Mouse (Mus musculus): ENCODE data around the gene Ankfy1.
A peak's percentile ranks its signal among the peaks of the same experiment; 100 is the strongest.

Ankfy1 gene

DNA sequence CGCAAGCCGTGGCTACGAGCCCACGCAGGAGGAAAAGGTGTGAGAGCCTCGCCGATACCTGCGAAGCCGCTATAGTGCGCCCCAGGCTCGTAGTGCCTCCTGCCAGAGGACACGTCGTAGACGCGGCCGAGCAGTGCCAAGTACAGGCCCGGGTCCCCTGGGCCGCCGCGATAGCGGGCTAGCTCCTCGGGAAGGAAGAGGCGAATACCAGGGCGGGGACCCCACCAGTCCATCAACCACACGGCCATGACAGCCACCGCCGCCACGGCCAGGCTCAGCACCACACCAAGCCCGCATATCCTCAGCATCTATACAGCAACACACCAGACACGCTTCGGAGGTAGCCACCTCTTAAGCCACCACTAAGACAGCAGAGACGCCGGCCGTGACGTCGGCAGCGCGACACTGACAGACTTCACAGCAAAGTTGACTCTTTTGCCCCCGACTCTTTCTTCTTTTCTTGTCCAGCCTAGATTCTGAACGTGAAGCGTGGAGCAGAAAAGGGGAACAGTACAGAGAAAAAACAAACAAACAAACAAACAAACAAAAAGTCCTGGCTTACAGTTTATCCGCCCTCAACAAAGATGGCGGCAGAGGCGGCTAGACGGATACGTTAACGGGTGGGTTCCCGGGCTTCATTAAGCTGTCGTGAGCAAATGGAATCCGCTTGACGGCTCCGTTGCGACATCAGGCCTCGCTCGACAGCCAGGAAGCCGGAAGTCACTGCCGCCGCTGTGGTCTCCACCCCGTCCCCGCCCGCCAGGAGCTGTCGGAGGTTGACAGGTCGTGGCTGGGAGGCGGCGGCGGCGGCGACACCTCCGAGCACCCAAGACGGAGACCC, 105.9 kb downstream of the Ankfy1 start, which contains the start of the genes Cyb5d2 and Zzef1:
Gene Cyb5d2, minus strand, starts transcription at position 688 of the 841 bp plus-strand sequence.
Gene Zzef1, plus strand, starts transcription at position 772 of the 841 bp plus-strand sequence.
- peak; percentile 92 to 93 for DNase-seq (ENCODE audit: low spot score in 2 of 2)

DNA sequence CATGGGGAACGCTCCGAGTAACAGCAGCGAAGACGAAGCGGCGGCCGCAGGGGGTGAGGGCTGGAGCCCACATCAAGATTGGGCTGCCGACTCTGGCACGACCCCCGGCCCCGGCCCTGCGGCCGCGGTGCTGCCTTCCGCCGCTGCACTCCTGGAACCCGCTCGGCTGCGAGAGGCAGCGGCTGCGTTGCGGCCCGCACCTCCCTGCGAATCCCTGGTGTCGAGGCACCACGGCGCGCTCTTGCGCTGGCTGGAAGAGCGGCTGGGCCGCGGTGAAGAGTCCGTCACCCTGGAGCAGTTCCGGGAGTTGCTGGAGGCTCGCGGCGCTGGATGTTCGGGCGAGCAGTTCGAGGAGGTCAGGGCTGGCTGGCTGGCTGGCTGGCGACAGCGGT, 106.5 kb downstream of the Ankfy1 start:
- DNase-seq (ENCODE audit: low spot score in 2 of 2) = no peak

DNA sequence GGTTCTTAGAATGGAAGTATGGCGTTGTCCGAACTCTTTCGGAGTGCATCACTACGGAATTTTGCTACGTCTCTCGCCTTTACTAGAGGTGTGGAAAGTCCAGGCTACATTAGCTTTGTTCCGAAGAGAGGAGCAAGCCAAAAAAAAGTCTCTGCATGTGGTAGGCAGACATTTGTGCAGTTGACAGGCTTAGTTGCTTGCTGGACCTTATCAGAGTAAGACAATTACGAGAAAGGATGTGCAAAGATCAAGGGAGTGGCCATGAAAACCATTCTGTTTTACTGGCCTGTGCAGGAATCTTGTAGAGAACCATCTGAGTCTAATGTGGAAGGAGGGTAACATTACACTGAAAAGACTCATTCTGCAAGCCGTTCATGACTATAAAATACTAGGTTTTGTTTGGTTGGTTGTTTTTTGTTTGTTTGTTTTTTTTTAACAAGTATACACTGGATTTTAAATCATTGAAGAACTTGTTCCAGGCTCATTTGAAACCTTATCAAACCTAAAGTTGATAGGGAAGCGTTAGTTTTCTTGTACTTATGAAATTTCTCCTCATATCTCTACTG, 107.0 kb downstream of the Ankfy1 start:
- DNase-seq (ENCODE audit: low spot score in 2 of 2) = no peak

DNA sequence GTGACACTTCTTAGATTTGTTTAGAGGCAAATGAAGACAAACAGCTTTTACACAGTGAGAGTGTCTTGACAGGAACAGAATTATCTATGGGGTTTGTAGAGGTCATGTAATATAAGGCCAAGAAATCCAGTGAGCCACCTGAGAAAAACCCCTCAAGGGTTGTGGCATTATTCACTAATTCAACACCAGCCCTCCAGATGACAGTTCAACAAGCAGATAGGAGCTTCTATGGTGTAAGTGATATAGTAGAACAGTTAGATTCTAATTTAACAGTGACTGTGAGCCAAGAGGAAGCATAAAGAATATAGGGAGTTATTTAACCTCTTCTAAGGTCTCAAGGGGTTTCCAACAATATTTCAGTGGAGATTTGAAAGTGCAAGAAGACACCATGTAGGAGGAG, 108.3 kb downstream of the Ankfy1 start:
- DNase-seq (ENCODE audit: low spot score in 2 of 2) = no peak

DNA sequence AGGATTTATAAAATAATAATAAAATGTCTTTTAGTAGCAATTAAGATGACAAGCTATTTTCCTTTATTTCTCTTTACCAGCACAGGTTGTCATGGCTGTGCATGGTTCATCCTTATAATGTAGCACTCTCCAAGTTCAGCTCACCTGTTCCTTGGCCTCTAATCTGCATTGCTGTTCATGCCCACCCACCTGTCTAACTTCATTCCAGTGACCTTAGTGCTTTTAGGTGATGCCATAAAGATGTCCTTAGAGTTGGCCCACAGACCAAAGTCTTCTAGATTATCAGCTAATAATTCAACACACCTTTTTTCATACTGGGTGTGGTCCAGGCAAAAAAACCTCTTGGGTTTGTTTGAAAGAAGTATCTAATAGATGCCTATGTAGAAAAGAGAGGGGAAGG, 111.4 kb downstream of the Ankfy1 start:
- no peak for DNase-seq (ENCODE audit: low spot score in 2 of 2)

DNA sequence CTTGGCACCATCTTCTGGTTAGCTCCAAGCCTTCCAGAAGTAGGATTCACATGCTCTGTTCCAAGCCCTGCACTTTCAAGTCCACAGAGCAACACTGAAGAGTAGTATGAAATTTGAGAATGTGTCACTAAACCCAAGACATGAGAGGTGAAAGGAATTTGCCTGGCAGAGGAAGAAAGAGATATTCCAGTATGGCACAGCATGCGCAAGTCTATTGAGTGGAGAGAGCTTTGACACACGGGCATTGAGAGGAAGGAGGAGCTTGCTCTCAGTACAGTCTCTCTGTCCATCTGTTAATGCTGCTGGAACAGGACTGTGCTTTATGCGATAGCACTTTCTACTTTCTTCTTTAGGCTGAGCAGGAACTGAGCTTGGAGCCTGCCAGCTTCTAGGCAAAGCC, 113.2 kb downstream of the Ankfy1 start:
- no peak for DNase-seq (ENCODE audit: low spot score in 2 of 2)

DNA sequence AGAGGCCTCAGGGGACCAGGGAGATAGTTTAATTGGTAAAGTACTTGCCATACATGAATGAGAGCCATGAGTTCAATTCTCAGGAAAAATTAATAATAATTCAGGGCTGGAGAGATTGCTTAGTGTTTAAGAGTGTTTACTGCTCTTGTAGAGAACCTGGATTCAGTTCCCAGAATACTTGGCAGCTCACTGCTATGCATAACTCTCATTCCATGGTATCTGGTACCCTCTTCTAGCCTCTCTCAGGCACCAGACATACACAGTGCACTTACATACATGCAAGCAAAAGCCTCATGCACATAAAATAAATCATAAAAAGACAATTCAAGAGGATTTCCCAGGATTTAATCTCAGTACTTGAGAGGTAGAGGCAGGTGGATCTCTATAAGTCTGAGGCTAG, 114.8 kb downstream of the Ankfy1 start:
- DNase-seq (ENCODE audit: low spot score in 2 of 2) = no peak

DNA sequence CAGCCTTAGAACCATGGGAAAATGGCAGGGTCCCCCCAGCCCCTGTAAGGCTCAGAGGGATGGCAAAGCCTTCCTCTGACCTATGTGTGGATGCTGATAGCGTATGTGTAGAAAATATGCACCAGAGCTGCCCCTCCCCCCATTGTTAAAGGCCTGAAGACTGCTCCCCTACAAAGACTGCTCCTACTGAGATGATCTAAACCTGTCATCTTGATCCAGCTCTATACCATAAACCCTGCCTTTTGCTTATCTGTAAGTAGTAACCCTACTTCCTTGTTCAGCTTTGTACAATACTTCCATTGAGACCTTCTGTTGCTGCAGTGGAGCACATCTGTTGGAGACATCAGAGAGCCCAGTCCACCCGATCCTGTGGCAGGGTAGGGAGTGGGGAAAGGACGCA, 115.4 kb downstream of the Ankfy1 start:
- no peak for DNase-seq (ENCODE audit: low spot score in 2 of 2)

DNA sequence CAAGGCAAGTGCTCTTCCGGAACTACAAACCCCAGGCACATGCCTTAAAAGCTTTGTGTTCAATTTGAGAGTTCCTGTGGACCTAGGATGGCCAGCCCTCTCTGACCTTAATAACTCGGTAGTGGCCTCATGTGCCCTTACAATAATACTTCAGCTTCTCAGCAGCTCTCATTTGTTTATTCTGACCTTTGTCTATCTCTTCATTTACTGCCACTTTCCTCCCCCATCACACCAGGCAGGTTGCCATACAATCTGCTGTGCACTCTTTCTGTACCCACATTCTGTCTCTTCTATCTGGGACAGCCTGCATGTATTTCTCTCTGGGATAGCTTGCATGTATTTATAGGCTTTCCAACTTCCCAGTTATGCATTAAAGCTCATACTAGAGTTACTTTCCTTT, 116.8 kb downstream of the Ankfy1 start:
- DNase-seq (ENCODE audit: low spot score in 2 of 2) = no peak

DNA sequence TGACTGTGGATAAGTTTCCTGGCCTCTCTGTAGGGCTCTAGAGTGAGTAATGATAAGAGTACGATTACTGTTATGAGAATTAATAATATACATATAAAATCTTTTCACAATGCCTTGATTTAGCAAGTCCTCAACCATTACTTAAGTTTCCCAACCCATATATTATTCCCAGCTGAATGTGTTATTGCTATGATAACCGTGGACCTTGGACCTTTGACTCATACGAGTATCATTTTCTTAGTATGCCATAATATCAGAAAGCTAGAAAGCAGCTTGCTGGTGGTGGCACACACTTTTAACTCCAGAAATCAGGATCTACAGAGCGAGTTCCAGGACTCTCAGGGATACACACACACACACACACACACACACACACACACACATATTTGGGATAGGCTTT, 118.2 kb downstream of the Ankfy1 start:
- DNase-seq (ENCODE audit: low spot score in 2 of 2) = no peak

DNA sequence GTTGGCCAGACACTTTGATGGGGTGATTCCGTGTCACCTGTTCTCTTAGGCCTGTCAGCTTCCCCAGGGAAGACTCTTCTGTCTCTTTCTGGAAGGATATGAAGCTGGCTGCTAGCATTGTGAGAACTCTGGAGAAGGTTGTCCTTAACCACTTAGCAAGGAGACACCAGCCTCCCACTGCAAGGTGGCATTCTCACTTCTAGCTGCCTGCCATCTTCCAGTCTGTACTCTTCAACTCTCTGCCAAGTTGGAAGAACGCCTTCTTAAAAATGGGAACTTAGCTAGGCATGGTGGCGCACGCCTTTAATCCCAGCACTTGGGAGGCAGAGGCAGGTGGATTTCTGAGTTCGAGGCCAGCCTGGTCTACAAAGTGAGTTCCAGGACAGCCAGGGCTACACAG, 123.9 kb downstream of the Ankfy1 start:
- peak in 1 of 2 experiments; percentile 21 for DNase-seq (ENCODE audit: low spot score in 2 of 2)

DNA sequence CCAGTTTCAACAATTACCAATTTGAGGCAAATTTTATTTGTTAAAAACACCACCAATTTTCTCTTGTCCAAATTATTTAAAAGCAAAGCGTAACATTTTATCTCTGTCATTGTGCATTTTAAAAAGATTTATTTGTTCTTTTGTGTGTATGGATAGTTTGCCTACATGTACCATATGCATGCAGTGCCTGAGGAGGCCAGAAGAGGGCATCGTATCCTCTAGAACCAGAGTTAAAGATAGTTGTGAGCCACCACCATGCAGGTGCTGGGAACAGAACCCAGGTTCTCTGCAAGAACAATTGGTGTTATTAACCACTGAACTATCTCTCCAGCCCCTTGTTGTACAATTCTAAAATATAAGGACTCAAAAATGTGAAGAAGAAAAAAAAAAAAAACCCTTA, 124.4 kb downstream of the Ankfy1 start:
- no peak for DNase-seq (ENCODE audit: low spot score in 2 of 2)

DNA sequence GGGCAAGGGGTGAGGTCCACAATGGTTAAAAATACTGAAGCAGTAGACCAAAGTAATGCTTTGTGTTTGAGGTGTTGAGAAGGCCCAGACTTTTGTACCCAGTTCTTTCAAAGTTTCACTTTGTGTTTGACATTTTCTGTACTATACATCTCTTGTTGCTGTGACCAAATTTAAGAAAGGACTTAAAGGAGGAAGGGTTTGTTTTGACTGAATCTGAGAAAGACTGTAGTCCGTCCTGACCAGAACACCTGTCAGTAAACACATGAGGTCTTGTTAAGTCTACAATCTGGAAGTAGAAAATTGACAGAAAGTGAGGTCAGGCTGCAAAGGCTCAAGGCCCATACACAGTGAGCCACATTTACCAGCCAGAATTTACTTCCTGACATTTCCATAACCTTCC, 127.1 kb downstream of the Ankfy1 start:
- no peak for DNase-seq (ENCODE audit: low spot score in 2 of 2)

DNA sequence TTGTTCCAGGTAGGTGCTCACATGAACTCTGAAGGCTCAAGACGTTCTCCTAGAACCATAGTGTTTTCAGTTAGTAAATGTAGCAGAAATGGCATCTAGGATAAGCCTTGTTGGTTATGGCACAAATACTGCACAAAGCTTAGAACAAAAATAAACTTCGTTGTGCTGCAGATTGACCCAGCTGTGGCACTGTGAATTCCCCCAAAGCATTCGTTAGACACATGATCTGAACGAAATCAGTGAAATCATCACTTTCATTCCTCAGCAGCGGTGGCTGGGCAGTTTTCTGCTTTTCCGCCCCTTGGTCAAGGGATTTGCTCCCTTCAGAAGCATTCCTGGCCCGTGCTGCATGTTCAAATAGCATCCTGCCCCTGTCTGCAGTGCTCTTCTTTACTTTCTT, 128.3 kb downstream of the Ankfy1 start:
- DNase-seq (ENCODE audit: low spot score in 2 of 2) = no peak

DNA sequence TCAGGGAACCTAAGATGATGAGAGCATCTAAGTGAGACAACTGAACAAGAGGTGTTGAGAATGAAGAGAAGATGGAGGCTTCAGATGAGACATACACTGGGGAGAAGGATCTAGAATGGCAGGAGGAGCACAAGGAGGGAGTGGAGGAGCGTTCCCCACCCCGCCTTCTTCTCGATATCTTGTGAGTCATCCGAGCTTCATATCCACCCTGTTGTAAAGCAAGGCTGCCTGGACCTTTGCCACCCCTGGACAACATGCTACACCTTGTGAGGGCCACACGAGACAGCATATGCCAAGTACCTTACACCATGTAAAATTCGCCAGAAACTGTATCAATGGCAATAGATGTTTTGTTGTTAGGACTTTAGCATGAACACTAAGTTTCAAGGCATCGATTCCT, 131.2 kb downstream of the Ankfy1 start:
- no peak for DNase-seq (ENCODE audit: low spot score in 2 of 2)
